Mouse (Mus musculus) spleen, embryonic (tissue): ENCODE results near the gene Rab36.

Experiments
- CTCF ChIA-PET: fragments of 350-600 bp; sonication (Branson Sonifier 250); formaldehyde crosslinking; loops from one replicate; lab custom pipeline; 2022; lab: Charles Lee

Rab36 gene

DNA sequence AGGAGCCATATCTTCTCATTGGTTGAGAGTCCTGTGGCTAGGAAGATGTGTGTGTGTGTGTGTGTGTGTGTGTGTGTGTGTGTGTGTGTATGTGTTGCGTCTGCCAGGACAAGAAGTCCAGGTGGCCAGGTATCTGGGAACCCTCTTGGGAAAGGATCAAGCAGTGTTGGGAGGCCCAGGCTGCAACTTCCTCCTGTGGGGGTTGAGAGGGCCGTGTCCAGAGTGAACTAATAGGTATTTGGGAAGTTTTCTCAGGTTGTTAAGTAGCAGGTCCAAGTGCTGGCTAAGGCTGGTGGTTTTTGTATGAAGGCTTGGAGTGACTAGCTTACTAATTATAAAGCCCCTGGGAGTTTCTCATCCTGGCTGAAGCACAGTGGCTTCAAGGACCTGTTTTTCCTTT is 31.2 kb downstream of the Rab36 start:
- CTCF ChIA-PET = no interaction called here

DNA sequence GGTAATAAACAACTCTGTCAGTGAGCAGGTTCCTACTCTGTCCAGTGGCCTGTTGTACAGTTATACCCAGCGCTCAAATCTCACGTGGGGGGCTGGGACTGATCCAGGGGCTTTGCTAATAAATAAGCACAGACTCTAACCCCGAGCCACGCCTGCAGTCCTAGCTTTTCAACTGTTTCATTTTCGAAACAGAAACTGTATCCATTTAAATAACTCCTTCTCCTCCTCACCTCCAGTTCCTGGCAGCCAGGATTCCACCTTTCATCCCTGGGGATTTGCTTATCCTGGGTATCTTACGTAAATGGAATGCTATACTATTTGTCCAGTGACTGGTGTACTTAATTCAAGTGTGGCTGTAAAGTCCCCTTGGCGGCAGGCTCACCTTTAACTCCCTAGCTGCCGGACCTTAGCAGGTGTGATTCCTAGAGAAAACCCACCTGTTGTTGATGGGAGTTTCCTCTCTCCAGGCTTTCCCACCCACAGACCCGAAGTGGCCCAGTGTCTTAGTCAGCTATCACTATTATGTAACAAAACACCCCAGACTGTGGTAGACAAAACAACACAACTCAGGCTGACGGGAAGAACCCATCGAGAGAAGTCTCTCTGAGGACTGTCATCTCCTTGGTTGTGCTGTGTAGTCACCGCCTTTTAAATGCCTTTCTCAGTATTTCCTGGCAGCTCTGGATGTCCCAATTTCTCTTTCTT is 31.9 kb downstream of the Rab36 start:
- CTCF ChIA-PET = interaction anchor here (0.5 kb wide), 1 partner anchor 764 kb away, joined by 3 read pairs; no protein-coding TSS in a partner anchor

DNA sequence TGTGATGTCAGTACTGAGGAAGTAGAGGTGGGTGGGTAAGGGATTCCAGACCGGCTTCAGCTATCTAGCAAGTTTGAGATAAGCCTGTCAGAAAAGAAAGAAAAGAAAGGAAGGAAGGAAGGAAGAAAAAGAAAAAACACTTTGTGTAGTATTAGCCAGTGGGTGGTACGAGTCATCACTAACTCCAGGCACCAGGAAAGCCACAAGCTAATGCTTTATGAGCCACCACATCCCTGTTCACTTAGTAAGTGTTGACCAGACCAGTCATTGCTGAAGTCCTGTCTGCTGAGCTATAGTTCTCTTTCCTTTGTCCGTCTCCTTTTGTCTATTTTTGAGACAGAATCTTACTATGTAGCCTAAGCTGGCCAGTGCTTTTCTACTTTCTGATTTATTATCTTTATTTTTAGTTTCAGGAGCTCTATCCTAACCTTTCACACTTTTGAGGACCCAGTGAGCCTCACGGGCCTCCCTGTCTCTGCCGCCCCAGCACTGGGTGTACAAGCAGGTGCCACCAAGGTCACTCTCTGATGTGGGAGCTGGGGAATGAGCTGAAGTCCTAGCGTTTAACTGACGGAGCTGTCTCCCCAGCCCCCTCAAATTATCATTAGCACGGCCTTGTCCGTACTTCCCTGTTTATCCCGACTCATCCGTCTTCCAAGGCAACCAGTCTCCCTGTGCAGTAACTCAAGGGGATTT is 33.6 kb downstream of the Rab36 start:
- CTCF ChIA-PET = interaction anchor here (0.6 kb wide), 1 partner anchor 47 kb away, joined by 20 read pairs; no protein-coding TSS in a partner anchor

DNA sequence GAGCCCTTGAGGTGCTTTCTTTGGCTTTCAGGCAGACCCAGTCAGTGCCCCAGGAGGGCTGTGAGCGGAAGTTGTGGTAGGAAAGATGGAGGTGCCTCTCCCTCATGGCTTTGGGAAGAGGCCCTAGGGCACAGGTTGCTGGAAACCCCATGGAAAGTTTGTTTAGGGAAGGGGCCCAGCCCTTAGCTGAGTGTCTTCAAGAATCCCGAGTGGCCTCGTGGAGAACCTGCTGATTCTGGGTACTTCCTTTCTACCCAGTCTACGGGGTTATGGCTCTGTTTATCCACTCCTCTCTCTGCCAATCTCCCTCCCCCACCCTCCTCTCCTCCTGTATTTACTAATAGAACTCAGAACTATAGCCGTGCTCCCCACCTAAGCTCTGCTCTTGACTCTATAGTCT is 38.8 kb downstream of the Rab36 start:
- CTCF ChIA-PET = interaction anchor here (0.6 to 1.1 kb wide), 3 partner anchors 44 to 851 kb away, joined by 3 to 7 read pairs (median 4); no protein-coding TSS in a partner anchor

DNA sequence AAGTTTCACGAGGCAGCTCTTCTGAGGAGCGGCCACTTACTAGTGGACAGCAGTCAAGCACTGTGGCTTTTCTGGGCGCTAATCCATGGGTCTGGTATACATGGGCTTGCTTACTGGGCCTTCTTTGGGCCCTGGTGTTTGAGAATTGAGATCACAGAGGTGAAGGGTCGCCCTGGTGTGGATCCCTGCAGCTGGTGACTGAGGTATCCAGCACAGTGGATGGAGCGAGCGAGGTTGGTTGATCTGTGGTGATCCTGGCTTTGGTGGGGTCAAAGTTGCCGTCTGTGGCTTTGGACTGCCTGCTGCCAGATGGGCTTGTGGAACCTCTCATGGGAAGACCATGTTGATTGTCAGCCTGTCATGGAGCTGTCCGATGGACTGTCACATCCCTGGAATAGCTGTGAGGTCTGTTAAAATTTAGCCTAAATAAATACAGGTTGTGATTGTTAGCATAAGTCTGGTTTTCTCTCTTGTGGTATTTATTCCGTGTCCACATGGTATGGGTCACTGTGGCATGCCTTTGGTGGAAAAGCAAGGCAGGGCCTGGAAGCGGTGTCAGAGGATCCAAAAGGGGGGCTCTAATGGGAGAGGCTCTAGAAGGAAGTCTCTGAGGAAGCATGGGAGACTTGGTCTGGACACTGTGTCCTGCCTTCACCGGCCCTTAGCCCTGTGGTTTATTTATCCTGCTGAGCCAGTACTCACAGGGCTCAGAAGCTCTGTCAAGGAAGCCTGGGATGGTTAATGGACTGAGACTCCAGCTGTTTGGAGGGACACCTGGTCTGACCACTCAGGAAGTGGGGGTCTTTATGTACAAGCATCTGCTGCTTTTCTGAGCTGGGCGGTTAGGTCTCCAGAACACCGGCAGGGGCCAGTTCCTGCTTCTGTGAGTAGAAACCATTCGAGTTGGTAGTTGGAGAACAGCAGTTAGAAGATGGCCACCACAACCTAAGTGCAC is 41.6 kb downstream of the Rab36 start:
- CTCF ChIA-PET = no interaction called here

DNA sequence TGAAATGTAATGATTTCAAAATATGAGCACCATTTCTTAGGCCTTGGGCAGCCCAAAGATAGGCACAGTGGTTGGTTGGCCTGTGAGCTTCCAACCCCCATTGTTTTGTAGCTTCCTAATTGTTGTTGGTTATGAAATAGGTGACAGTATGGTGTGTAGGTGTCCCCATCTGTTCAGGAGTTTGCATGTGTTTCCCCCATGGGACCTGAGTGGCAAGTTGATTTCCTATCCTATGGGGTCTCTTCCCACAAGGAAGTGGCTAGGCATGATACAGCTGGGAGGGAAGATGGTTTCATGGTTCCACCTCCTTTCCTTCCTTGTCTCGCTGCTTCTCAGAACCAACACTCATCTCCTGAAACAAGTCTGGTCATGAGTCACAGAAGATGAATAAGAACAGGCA is 48.5 kb downstream of the Rab36 start:
- CTCF ChIA-PET = no interaction called here

DNA sequence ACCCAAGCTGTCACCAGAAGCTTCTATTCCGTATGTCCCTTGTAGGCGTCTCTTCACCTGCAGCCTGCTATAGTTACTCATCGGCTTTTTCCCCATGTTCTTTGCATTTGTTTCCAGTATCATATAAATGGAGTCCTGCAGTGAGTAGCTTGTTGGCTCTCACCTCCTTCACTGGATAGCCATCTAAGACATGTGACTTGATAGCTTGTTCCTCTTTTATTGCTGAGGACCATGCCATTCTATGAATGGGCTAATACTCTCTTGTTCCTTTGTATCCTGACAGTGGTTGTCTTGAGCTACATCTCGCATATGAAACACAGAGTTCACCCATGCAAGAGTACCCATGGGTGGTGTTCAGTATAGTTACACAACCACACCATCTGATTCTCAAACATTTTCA is 51.6 kb downstream of the Rab36 start:
- CTCF ChIA-PET = no interaction called here

DNA sequence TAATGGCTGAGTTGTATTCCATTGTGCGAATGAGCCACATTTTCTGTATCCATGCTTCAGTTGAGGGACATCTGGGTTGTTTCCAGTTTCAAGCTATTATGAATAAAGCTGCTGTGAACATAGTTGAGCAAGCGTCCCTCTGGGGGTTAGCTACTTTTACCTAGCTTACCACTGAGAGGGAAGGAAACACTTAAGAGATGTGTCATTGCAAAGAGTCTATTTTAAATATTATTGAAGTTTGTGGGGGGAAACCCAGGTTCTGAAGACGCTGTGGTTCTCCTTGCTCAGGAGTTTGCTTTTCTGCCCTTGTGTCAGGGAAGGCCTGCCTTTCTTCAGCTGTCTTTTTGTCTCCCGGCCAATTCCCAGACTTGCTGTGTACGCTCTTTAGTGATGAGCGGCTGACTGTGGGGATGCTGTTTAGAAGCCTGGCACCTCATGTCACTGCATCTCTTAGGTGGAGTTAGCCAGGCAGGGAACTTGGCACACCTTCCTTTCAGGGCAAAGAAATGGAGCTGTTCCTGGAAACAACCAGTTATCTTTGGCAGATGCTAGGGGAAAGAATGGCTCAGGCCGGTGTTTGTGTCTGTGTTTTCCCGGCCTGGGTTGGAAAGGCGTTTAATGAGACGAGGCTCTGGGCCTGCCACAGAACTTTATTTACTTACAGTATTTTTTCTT is 54.8 kb downstream of the Rab36 start:
- CTCF ChIA-PET = no interaction called here

DNA sequence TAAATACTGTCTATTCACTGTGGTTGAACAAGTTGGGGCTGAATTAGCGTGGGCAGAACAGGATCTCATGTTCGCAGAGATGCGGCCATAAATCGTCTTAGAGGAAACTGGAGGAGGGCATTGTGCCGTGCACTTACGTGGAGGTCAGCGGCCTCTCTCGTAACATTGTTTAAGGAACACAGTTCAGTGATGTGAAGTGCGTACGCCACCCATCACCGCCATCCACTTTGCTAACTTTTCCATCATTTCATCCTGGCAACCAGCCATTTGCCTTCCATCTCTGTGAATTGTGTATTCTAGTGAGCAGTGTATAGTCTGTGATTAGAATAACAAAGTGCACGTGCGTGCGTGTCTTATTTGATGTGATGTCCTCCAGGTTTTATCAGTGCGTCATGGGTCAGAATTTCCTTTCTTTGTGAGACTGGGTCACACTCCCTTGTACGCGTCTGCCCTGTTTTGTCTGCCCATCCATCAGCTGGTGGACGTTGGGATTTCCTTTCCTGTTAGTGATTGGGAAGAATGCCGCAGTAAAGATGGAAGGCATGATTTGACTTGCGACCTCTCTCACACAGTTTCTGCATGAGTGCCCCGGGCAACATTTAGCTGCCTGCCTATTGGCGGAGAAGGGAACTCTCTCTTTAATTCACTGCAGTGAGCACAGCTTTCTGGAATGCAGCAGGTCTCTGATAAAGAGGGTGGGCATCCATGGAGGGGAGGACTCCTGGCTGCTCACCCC is 56.6 kb downstream of the Rab36 start:
- CTCF ChIA-PET = interaction anchor here (0.6 kb wide), 1 partner anchor 1553 kb away, joined by 3 read pairs; no protein-coding TSS in a partner anchor

DNA sequence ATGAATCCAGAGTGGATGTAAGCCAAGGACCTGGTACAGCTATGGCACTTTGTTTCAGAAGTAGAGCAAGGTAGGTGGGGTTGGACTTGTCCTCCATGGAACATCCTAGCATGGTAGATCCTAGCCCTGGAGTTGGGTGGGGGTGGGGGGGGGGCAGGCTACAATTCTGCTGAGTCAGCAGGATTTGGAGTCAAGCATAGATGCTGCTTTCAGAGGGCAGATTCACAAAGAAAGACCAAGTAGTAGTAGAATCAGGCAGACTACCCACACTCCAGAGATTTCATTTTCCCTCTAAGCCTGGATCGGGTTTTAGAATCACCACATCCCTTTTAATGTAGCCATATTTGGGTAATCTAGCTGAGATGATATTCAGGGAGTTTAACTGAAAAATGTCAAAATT is 57.5 kb downstream of the Rab36 start:
- CTCF ChIA-PET = no interaction called here

DNA sequence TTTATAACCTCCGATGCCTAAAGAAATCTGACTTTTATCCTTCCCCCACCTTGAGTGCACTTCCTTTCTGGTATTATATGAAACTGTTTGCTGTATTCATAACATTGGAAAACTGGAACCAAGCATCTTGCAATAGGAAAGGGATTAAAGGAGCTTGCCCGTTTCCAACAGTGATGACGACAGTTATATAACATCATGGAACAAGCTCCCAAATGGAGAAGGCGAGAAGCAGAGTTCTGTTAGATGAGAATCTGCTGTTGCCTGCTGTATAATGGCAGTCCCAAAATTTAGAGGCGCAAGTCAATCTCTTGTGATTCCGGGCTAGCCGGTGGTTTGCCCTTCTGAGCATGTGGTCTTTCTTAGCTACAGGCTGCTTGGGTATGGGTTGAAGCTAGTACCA is 58.4 kb downstream of the Rab36 start:
- CTCF ChIA-PET = no interaction called here

DNA sequence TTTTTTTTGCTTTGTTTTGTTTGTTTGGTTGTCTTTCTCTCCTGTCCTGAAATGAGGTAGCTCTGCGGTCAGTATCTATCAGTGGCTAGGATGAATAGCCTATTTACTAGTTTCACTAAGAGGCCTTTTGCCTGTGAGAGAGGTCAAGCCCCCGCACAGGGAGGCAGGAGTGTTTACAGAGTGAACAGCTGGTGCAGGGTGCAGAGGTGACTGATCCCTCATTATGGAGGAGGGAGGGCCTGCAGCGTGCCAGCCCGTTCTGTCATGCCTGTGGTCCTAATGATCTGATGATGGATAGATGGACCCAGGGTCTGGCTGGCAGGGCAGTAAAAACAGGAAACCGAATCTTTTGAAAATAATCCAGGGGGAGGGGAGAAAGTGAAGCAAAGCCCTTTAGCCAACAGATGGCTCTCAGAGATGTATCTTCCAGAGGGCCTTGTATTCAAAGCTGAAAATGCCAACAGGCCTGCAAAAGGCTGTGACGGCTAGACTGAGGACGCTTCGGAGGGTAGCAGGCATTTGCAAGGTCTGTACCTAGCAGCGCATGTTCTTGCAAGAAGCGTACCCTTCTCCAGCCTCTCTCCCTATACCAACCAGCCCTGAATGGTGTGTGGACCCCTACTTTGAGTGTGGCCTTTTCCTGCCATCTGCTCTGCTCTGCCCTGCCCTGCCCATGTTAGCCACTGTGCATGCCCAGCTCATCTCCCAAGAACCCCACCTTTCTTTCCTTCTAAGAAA is 61.8 kb downstream of the Rab36 start:
- CTCF ChIA-PET = no interaction called here

DNA sequence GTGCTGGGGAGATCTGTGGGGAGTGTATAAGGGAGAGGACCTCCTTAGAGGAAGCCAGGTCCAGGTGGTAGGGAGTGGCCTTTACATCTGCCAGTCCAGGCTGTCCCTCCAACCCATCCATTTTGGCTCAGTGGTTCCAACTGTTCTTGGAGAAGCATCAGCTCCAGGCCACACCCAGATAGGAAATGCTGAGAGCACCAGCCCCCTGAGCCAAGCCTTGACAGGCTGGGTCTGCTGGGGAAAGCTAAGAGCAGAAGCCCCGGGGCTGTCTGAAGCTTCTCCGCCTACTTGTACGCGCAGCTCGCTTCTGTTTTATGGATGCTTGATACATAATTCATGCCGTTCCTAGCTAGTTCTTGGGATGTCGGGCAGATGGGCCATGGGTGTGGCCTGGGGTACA is 63.4 kb downstream of the Rab36 start:
- CTCF ChIA-PET = no interaction called here

DNA sequence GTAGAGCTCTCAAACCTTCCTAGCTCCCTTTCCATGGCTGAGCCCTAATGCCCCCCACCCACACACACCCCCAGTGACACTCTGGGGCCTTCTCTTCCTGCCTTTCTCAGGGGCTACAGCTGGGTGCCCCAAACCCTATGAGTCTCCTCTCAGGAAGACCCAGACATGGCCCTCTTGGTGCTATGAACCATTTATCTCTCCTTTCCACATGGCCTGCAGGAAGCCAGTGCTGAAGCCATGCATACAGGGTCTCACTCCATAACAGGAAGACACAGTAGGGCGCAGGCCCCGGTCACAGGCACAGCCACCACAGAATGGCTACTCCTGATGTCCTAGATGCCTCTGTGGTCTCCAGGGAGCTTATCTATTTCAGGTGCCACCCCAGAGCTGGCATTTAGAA is 66.6 kb downstream of the Rab36 start:
- CTCF ChIA-PET = interaction anchor here (0.5 kb wide), 1 partner anchor 1351 kb away, joined by 5 read pairs; no protein-coding TSS in a partner anchor
